Mouse (Mus musculus): ENCODE measurements around the gene Nup62.

Nup62 gene

DNA sequence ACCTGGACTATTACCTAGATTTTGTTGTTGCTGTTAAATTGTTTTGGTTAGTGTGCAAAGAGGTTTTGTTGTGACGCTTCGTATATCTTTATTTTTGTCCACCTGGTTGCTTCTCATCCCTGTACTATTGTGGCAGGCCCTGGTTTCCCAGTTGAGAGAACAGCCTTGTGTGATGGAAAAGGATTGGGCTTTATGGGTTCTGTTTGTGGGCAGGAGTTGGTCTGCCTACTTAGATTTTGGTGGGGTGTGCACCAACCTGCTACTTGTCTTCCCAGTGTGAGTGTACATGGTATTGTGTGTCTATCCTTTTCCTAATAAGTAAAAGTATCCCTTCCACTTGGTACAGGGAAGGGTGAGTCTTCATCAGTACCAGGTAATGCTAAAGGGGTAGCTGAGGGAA is 3.5 kb downstream of the Nup62 start:
- DNase-seq, result no peak

DNA sequence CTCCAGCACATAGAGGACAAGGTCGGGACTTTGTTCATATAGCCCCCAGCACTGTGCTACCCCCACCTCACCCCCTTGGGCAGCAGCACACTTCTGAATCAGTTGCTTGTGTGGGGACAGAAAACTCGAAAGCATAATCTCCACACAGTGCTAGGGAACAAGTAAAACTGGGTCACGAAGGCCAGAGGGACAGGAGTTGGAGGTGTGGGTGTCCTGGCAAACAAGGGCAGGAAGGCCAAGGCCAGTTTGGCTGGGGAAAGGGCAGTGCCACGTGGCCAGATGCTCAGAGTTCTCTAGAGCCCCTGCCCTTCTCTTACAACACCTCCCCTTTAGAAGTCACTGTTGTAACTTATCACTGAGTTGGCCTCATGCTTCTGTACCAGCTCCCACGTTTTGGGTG is 4.0 kb downstream of the Nup62 start:
- DNase-seq, result no peak

DNA sequence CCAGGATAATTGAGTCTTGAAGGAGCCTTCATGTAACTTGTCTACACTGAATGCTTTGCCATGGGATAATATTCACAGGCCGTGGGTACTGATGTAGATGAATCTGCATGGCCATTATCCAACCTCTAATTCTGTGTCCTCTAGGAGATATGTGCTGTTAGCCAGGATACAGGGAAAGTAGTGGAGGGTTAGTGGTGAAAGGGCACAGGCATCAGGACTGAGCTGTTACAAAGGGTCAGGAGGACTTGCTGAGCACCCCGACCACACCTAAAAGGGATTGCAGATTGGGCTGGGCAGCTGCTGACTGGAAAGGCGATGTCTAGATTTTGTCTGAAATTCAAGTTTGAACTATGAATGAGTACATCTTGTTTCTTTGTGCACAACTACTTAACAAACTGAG is 4.6 kb downstream of the Nup62 start:
- DNase-seq, result no peak

DNA sequence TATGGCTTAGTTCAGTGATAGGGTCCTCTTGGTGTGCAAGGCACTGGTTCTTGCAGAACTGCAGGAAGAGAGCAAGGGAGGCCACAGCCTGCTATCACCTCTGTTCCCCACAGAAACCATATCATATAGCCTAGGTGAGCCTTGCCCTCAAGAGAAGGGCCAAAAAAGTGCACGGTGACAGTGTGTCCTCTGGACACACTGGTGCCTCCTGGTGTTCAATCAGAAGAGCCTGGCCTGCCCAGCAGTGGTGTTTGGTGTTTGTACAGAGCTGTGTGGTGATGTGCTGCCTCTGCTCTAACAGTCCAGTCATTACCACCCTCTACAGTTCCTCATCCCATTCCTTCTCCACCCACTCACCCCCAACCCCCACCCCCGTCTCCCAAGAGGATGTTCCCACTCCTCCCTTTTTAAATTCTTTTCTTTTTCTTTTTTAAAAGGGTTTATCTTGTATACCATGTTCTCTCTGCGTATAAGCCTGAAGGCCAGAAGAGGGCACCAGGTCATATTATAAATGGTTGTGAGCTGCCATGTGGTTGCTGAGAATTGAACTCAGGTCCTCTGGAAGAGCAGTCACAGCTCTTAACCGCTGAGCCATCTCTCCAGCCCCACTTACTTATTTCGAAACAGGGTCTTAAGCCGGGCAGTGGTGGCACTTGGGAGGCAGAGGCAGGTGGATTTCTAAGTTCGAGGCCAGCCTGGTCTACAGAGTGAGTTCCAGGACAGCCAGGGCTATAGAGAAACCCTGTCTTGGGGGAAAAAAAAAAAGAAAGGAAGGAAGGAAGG is 6.0 kb downstream of the Nup62 start:
- no peak for DNase-seq

DNA sequence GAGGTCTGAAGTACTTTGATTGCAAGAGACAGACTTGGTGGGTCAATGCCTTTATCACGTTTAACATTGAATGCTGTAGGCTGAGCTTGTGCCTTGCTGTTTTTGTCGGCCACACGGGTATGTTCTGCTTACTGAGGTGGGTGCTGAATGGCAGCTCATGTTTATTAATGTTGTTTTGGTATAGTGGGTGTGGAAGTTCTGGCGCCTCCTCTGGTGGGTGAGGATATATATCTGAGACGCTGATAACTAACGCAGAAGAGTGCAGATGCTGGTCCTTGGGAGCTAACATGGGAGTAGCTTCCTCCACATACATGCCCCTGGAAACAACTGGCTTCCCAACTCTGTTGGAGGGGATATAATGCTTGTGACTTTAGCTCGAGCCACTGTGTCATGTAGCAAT is 7.5 kb downstream of the Nup62 start:
- peak; percentile 43 to 45 for DNase-seq

DNA sequence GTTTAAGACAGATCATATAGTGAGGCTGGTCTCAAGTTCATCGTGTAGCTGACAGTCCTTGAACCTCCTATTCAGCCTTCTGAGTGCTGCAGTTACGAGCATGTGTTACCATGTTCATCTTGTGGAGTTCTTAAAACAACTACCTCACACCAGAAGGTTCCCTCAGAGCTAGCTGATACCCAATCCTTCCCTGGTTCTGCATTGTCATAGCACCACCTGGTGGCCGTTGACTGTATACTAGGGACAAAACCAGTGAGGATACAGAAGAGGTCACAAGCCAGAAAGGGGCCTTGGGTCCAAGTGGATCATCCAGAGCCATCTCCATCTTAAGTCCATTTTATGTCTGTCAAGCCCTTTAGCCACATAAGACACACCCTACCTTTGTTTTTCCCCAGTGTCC is 9.0 kb downstream of the Nup62 start:
- DNase-seq, result peak; percentile 87 to 89

DNA sequence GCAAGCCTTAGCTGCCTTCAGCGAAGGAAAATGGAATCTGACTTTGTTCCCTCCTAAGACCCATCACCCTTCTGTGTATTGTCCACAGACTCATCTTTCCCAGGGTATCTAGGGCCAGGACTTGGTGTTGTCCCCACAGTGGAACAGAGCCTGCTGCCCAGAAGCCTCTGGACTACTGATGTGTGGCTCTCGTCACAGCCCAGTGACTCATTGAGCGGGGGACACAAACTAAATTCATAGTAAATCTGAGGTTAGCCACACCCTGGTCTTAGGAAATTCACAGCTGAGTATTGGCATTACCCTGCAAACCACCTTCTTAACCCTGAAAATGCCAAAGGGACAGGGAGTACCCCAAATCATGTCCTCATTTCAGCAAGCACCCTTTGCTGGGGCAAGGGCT is 10.9 kb downstream of the Nup62 start:
- no peak for DNase-seq

DNA sequence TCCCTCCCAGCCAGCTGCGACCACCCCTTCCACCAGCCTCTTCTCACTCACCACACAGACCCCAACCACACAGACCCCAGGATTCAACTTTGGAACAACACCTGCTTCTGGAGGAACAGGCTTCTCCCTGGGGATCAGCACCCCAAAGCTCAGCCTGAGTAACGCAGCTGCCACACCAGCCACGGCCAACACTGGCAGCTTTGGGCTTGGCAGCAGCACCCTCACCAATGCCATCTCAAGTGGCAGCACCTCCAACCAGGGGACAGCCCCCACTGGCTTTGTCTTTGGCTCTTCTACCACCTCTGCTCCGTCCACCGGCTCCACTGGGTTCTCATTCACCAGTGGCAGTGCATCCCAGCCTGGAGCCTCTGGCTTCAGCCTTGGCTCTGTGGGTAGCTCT is 12.8 kb downstream of the Nup62 start:
- DNase-seq, result no peak

DNA sequence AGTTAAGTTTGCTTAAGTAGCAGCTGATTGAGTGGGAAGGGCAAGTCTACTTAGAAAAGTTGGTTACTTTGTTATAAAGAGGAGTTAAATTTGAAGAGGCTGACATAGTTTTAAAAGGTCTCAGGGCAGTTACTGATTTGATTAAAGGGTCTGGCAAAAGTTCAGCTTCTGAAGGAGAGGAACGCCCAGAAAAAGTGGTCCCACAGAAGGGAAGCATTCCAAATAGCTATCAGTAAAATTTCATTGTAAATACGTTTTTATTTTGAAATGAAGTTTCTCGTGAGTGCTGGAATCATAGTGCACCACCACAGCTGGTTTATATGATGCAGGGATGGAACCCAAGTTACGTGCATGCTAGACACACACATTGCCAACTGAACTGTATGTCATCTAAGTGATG is 16.9 kb downstream of the Nup62 start:
- DNase-seq, result no peak

DNA sequence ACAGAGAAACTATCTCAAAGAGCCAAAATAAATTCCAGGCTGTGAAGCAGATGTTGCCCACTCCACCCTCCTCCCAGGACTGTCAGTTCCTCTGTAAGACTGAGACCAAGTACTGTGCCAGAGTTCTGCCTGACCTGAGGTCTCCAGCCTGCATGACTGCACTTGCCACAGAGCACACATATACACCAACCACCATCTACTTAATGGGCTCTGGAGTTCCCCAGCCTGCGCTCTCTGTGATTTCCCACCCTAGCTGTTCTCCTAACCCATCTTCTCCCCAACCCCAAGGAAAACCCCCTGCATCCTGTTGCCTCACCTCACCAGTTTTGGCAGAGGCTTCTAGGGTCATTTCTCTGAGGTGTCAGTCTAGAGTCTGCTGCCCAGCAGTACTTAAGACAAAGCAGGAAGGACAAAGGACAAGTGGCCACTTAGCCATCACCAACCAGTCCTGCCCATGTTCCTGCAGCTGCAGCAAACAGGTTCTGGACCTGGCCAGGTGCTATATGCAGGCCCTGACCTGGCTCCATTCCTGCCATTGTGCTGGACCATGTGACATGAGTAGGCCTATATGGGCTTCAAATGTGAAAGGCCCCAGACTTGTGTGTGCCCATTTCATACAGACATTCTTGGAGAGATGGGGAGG is 19.6 kb downstream of the Nup62 start:
- DNase-seq, result peak; percentile 47 to 55

DNA sequence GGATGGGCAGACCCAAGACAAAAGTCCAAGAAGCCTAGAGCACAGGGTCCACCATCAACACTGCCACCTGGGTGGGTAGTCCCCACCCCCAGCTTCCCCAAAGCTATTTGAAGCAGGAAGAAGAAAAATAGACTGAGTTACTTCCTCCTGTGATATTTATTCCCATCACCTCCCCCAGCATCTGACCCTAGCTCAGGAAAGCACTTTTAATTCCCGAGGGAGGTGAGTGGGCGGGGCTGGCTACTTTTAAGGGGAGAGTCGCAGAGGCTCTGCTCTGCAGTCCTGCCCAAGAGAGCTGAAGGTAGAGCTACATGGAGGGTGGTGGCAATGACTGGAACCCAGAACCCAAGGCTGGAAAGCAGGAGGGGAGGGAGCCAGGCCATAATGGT is 20.1 kb downstream of the Nup62 start:
- DNase-seq, result peak; percentile 74 to 78

DNA sequence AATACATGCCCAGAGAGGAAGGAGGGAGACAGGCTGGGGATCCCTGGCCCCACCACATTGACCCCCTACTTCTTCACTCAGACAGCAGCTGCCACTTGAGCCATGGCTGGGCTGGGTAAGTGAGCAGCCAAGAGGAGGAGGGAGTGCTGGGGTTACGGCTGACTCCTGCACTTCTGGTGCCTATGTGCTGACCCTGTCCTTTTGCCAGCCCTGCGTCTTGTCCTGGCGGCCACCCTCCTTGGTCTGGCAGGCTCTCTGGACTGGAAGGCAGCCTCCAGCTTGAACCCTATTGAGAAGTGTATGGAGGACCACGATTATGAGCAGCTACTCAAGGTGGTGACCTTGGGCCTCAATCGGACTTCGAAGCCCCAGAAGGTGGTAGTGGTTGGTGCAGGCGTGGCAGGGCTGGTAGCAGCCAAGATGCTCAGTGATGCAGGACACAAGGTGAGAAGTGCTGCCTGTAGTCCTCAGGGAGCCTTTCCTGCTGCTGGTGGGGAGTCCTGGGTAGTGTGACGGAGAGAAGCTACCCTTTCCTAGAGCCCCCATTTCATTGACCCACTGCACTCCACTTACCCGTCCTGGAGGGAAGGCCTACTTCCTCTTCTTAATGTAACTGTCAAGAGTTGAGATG is 20.6 kb downstream of the Nup62 start:
- DNase-seq, result peak in 1 of 2 experiments; percentile 37

DNA sequence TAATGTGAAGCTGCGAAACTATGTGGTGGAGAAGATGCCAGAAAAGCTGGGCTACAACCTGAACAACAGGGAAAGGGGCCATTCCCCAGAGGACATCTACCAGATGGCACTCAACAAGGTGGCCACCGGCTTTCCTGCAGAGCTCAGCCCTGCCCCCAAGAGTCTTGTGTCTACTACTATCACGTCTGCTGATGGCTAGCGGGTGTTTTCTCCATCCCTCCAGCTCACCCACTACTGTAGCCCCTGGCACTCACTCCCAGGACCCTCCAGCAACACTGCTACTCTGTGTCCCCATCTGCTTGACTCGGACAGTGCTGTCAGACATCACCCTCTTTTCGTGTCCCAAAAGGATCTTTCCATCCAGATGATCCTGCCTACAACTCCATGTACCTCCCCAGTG is 22.2 kb downstream of the Nup62 start:
- DNase-seq, result no peak

DNA sequence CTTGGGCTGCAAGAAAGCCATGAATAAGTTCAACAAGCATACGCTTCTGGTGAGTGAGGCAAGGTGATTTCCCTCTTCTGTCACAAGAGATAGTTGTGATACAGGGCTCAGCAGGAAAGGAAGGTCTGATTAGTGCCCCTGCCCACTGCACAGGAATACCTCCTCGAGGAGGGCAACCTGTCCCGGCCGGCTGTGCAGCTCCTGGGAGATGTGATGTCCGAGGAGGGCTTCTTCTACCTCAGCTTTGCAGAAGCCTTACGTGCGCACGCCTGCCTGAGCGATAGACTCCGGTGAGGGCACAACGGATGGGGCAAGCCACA is 23.2 kb downstream of the Nup62 start:
- no peak for DNase-seq

DNA sequence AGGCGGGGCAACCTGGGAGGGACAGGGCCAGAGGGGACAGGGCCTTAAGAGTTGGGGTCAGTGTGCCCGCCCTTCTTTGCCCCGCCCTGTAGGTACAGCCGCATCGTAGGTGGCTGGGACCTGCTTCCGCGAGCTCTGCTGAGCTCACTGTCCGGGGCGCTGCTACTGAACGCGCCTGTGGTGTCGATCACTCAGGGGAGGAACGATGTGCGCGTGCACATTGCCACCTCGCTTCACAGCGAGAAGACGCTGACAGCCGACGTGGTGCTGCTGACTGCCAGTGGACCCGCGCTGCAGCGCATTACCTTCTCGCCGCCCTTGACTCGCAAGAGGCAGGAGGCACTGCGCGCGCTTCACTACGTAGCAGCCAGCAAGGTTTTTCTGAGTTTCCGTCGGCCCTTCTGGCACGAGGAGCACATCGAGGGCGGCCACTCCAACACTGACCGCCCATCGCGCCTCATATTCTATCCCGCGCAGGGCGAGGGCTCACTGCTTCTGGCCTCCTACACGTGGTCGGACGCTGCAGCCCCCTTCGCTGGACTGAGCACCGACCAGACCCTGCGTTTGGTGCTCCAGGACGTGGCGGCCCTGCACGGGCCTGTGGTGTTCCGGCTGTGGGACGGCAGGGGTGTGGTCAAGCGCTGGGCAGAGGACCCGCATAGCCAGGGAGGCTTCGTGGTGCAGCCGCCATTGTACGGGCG is 23.8 kb downstream of the Nup62 start:
- peak; percentile 80 to 81 for DNase-seq

DNA sequence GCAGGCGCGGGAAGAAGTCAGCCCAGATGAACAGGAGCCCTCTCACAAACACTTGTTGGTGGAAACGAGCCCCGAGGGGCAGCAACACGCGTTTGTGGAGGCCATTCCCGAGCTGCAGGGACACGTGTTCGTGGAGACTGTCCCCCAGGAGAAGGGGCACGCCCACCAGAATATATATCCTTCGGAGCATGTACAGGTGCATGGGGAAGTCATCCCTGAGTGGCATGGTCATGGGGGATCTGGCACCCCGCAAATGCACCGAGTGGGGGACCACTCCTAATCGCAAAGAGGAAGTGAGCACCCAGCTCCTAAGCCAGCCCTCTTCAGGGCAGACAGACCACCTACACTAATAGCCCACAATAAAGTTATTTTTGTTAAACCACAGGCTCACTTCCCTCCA is 24.5 kb downstream of the Nup62 start:
- peak; percentile 70 to 73 for DNase-seq

DNA sequence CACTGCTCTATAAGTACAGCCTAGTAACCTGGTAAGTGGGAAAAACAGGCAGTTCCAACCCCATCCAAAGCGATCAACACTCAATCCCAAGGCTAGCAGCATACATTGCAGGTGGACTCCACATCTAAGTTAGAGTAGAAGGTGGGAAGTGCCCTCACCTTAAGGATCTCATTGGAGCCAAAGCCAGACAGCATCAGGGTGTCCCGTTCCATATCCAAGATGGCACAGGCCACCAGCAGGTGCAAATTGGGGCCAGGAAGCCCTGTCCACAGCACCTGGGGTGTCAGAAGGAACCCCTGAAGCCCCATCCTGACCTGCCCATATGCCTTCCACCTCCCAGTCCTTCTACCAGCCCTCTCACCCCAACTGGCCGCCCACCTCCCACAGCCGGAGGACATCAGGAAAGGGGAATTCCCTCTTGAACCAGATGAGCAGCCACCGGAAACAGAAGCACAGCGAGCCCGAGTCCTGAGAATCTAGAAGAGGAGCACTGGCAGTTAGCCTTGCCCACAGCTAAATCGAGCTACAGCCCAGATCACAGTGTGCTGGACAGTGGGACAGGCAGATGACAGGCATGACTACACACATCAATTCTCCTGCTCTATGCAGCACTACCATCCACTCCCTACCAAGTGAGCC is 26.1 kb downstream of the Nup62 start:
- no peak for DNase-seq

DNA sequence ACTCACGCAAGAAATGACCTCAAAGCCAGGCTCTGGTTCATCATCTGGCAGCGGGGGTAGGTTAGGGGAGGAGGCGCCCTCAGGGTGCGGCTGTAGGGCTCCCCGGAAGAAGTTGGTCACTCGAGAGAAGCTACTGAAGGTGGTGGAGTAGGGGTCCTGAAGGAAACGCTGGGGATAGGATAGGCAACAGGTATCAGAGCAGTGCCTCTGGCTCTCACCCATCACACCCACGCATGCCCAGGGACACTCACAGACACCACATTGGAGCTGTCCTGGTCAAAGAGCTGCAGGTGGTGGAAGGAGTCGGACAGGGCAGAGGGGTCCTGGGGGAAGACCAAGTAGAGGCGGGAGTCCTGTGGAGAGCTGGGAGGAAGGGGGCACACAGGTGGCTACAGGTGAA is 29.1 kb downstream of the Nup62 start:
- no peak for DNase-seq

DNA sequence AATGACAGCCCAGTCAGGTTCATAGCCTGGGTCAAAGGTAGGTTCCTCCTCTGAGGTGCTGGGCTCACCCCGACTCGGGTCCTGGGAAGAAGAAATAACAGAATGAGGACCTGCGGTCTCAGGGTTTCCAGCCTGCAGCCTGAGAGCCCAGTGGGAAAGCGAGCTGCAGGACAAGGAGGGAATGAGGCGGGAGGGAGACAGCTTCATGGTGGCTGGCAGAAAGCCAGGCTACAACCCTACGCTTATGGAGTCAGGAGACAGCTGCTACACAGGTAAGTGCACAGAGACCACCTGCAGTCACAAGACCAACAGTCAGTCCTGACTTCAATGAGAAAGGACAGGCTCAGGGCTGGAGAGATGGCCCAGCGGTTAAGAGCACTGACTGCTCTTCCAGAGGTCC is 30.9 kb downstream of the Nup62 start:
- DNase-seq, result no peak

DNA sequence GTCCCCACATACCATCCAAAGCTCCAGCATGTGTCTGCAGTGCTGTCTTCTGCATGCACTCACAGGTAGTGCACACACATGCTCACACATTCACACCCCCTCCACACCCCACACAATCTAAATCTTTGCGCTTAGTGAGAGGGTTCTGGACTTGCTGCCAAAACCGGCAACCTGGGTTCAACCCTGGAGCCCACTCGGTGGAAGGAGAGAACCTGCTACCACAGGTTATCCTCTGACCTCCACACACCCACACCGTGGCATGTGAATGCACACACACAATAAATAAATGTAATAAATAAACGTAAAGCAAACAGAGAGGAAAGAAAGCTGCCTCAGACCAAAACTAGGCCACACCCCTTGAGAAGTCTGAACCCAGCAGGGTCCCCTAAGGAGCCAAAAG is 31.9 kb downstream of the Nup62 start:
- no peak for DNase-seq

DNA sequence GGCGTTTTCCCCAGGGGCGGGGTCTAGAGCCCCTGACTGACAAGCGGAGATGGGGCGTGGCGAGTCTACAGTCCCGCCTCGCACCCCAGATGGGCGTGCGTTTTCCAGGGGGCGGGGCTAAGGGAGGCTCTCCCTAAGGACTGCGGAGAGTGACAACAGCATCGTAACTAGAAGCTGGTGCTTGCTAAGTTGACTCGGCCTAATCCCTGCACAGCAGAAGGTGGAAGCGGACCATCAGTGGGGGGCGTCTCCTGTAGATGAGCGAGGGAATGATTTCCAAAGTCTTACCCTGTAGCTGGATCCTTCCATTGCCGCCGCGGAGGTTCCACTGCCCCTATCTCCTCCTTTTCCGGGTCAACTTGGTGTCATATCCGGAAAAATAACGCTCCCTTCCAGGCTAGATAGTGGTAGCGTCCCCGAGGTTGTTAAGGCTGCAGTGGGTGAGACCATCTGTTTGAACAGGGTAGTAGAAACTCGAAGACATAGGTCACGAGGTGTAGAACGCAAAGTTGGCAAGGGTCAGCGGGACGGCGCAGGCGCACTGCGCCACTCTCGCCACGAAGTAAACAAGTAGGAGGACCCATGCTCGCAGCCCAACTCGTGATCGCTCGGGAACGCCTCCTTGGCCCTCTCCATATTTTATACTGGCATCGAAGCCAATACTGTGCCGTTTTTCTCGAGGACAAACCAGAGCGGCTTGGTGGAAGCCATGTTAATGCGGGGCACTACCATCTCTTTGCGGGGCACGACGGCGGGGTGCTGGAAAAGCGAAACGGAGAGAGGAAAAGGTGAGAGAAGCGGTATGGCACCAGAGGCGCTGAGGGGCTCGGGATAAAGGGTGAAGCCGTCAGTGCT is 32.9 kb downstream of the Nup62 start, which contains the start of the genes Akt1s1 and Tbc1d17:
TSS of gene Akt1s1 (plus strand) at position 431 of the 855 bp plus-strand sequence.
TSS of gene Tbc1d17 (minus strand) at position 519 of the 855 bp plus-strand sequence.
- DNase-seq, result peak; percentile 97 to 98
